Mouse (Mus musculus) liver, adult 2 months (tissue): ENCODE results near the gene Mthfd2l.

Experiments
- CTCF ChIP-seq: fragments of 200-500 bp; IDR thresholded peaks from 2 replicates; pipeline ENCODE4 v1.5.1; 2011; ENCODE audit warnings: low read depth, low read length, control low read depth
- POLR2A ChIP-seq: fragments of 200-500 bp; IDR thresholded peaks from 2 replicates; pipeline ENCODE4 v1.6.1; 2011; ENCODE audit warnings: low read length, control low read depth; ENCODE audit not compliant: insufficient read depth; ENCODE audit errors: extremely low read depth

- TF ChIP-seq CTCF = no peak
- TF ChIP-seq POLR2A = no peak
Measured at GRCm38 (mm10) chr5:90931911-90932310, 994 bp downstream of the Mthfd2l start.
